Mouse (Mus musculus) heart, adult 18-20 months (tissue): Measurements from ENCODE around the gene Hand1. TPM values are rescaled to one million over a fixed set of nuclear protein-coding genes. Genes with fewer than 3 reads are reported as not detected.
"Not testable (repeated sequence)": the region's sequence is repeated elsewhere in the genome, so short reads cannot be mapped to it uniquely, and the experiment has no call there.

Source experiments
- DNase-seq, 2 experiments: peaks; one replicate each; pipeline ENCODE4 v3.0.0; 2021 to 2022; ENCODE audit warnings: mixed read lengths in 1 of 2
- long read RNA-seq, 2 experiments: library from polyadenylated mRNA; stranded (forward); transcript quantifications; one replicate each; pipeline ENCODE4 v2.0.0; 2021
- total RNA-seq, 2 experiments: library from RNA; stranded (reverse); gene quantifications; 2 replicates each; pipeline ENCODE4 v1.2.3; 2021

Gene Hand1
- not detected for total RNA-seq
- long read RNA-seq, experiment 1 = 0 reads
- long read RNA-seq, experiment 2 = 0 reads

DNA sequence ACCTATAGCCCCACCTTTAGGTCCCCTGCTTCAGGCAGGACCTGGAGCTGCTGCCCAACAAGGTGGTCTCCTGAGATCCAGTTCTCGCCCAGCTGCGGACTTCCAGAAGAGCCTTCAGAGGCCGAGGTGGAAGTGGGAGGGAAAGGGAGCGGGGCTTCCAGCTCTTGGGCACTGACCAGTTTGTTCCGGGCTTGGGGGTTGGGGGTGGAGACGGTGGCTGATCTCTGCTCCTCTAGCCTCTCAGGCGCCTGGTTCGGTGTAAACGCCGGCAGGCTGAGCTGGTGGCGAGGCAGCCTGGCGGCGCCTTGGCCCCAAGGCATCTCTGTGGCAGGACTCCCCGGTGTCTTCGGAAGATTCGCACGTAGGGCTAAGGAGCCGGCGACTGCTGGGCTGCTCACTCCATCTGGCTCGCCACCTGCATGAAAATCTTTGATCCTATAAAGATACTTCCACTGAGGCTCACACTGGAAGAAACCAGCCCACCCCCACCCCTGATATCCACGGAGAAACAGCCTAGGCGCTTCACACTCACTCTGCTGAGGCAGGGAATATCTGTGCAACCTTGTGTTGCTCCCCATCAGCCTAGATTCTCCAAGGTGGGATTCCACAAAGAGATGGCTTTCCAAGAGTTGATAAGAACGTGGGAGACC lies at the start of gene Hand1:
Hand1 (minus strand) TSS at position 267 of the 650 bp plus-strand sequence.
- DNase-seq = no peak

GRCm38 (mm10) chr11:57876157-57876556 lies 43.5 kb upstream of the Hand1 start:
- DNase-seq = no peak

GRCm38 (mm10) chr11:57873014-57873413 lies 40.4 kb upstream of the Hand1 start:
- DNase-seq = no peak

- peak in 1 of 2 experiments; percentile 3 for DNase-seq
Measured at GRCm38 (mm10) chr11:57868753-57869460, 36.3 kb upstream of the Hand1 start.

DNA sequence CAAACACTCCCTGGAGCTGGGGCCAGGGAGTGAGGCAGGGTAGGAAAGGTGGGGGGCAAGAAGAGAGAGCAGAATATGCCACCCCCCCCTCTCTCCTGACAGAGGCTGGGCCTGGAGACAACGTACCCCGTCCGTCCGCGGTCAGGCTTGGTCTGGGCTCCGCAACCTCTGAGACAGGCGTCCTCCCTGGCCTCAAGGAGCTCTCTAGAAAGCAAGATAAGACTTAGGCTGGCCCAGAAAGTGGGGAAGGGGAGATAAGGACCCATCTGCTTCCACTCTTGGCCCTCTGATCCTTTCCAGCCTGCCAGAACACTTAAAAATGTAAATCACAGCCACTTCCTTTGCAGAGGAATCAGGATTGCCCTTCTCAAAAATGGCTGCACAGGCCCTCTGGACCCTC lies 33.8 kb upstream of the Hand1 start:
- DNase-seq = no peak

- no peak for DNase-seq
Measured at GRCm38 (mm10) chr11:57864577-57864976, 32.0 kb upstream of the Hand1 start.

DNA sequence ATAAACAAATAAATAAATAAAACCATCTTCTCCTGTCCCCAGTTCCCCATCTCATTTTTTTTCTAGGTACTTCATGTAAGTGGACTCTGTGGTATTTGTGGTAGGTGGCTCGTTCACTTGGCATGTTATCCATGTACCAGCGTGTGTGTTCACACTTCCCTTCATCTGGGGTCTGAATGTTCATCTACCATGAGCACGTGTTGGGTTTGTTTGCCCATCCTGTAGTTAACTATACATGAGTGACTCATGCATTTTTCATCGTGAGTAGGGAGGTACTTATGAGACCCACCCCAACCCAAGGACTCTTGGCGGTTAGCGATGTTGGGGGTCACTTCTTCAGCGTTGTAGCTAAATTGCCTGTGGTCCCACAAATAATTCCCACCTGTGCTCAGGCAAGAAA lies 29.5 kb upstream of the Hand1 start:
- DNase-seq = no peak

DNA sequence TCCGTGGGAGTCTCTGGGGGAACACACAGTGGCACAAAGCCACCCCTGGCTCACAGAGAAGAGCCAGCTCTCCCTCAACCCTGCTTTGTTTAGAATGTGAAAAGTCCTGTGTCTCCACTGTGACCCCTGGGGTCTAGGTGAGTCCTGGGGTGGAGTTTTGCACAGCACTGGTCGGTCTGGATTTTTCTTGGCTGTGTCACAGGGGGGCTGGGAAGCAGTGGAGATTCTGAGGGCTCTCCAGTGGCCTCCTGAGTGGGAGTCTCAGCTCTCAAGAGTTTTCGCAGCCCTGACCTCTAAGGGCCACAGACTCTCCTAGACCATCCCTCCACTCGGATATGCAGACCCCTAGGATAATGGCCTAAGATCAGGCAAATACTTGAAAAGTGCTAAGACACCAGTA lies 25.1 kb upstream of the Hand1 start:
- DNase-seq = no peak

DNA sequence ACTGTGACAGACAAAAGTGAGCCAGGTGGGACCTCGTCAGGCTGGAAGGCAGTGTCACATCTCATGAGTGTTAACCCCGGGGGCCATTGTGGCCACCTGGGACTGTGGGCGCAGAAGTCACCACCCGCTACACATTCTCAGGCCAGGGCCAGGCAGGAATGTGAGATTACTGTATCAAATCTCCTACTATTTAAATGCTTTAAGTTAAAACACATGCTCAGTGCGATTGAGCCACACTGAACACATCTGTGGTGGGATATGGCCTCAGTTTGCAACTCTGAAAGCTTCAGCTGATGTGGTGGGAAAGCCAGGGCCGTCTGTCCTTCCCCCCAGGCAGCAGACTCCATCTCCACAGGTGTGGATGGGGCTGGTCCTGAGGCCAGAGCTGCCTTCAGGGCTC lies 21.0 kb upstream of the Hand1 start:
- no peak for DNase-seq

DNA sequence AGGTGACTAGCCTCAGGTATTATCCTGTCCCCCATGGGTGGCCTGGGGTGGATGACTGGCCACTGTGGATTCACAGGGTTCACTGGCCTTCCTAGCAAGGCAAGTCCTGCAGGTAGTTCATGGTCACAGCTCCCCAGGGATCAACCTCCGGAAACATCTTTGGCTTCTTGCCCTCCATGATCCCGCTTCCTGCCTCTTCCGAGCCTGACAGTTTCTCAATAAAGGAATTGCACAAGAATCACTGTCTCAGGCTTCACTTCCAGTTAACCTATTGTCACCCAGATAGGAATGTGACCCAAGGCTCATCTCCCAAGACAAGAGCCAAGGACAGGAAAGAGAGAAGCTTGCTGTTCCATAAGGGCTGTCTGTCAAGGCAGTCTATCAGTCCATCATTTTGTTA lies 18.3 kb upstream of the Hand1 start:
- no peak for DNase-seq

DNA sequence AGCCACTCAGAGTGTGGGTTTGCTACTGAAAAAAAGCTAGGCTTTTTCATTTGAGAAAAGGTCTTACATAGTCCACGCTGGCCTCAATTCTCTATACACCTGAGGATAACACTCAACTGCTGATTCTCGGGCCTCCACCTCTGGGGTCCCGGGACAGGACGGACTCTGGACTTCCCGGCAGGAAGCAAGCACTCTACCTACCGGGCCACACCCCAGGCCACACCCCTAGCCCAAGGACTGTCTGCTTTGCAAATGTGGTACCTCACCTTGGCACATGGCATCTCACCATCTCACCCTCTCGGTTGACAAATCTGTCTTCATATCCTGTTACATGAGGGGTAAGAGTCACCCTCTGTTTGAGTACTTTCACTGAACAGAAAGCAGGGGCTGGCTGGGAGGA lies 17.7 kb upstream of the Hand1 start:
- DNase-seq = no peak

DNA sequence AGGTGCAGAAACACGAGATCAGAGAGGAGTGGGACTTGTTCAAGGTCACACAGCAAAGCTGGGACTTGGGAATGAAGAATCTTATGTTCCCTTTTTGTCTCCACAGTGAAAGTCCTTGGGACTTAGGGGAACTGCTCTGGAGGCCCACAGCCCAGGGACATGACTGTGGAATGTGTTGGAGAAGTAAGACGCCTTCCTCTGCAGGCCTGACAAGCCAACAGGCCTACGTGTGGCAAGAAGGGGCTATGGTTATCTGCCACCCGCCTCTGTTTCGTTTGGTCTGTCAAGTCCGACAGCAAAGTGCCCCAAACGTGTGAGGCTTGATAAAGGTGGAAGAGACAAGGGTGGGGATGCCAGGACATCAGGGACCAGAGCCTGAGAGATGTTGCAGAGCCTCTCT lies 14.8 kb upstream of the Hand1 start:
- no peak for DNase-seq

DNA sequence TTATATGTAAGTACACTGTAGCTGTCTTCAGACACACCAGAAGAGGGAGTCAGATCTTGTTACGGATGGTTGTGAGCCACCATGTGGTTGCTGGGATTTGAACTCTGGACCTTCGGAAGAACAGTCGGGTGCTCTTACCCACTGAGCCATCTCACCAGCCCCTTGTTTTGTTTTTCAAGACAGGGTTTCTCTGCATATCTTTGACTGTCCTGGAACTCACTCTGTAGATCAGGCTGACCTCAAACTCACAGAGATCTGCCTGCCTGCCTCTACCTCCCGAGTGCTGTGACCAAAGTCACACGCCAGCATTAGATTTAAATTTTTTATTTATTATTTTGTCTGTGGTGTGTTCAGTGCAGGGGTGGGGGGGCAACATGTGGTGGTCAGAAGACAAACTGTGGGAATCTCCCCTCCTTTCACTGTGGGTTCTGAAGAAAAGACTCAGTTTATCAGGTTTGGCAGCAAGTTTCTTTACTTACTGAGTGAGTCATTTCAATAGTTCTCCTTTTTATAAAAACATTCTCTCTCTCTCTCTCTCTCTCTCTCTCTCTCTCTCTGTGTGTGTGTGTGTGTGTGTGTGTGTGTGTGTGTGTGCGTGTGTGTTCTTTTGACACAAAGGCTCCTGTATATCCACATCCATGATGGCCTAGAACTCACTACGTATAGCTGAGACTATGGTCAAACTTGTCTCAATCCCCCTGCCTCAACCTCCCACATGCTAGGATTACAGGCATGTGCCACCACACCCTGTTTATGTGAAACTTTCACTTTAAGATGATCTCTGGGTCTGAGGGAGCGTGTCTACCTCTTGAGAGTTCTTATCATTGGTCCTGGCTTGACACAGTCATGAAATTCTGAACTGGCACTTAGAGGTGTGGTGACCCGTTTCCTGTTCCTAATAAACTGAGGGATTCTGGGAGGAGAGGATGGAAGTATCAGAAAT lies 14.1 kb upstream of the Hand1 start:
- not testable (repeated sequence) for DNase-seq

- DNase-seq = no peak
Measured at GRCm38 (mm10) chr11:57841391-57841790, 8.8 kb upstream of the Hand1 start.

DNA sequence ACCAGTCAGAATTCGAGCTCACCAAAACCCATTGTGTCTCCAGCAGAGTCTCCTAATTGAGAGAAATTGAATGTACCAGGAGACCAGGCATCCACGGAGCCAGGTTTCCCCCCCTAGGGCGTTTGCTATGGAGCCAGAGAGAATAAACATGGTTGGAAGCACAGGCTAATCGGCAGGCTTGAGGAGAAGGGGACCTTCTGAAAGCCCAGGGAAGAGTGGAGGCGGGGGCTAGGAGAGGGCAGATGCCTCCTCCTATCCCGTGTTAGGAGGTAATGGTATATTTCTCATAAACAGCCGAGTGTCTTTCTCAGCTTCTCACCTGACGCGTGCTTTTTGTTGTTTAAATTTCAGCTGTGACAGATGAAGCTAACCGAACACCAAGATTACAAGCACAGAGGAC lies 8.4 kb upstream of the Hand1 start:
- no peak for DNase-seq

GRCm38 (mm10) chr11:57837861-57838680 lies 5.5 kb upstream of the Hand1 start:
- DNase-seq = no peak

DNA sequence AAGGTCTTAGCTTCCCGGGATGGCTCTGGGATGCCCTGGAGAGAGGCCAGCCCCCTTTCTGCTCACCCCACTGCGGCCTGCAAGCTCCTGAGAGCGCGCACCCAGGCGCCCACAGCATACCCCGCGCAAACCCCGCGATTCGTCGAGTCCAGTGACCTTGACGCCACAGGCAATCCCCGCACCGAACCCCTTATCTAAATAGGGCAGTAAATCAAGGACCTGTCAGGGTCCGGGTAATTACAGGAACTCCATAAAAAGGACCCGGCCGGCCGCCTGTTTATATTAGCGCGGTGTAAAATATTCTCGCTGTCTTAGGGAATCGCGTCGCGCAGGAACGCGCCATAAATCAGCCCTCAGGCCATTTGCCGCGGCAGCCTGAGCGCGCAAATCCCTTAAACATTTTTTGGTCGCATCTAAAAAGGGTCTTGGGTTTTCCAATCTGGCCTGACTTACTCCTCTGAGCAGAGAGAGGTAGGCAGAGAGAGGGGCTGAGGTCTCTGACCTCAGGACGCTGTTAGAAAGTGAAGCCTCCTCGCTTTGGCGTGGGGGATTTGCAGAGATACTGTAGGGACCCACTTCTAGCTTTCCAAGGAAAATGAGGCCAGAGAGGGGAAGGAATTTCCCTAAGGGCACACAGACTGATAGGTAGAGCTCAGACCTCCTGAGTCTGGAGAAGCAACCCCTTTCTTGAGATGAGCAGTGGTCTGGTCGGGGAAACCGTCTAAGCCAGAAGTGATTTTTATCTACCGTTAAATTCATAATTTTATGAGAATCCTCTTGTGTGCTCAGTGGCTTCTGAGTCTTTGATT lies 4.5 kb upstream of the Hand1 start:
- DNase-seq = no peak

GRCm38 (mm10) chr11:57836401-57836800 lies 3.8 kb upstream of the Hand1 start:
- no peak for DNase-seq

DNA sequence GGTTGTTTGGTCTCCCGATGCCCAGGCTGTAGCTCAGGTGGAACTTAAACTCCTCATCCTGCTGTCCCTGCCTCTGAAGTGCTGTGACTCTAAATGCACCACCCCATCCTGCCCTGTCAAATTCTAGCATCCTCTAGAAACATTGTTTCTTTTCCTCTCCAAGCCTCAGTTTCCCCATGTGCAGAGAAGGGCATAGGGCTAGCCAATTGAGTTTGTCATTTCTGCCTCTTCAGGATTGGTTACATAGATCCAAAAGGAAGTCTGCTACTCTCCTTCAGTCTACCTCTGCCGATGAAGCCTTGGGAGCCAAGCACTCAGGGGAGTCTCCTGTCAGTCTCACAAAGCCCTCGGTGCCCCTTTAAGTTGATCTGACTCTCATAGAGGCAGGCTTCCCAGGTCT lies 3.3 kb upstream of the Hand1 start:
- DNase-seq = no peak

DNA sequence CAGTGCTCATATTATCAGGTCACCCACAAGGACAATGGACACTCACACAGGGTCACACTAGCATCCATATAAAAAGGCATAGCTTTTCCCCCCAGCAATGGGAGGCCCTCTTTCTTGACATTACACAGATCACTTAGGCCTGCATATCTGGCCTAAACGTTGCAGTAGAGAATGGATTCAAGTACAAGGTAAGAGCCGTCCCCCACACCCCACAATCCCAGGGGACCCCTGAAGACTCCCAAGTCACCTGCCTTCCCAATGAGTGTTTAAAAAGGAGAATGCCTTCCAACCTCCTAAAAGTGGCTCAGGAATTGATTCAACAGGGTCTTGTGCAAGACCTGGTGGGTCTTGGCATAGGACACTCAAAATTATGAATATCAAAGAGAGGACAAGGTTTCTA lies 2.7 kb upstream of the Hand1 start:
- DNase-seq = no peak

- no peak for DNase-seq
Measured at GRCm38 (mm10) chr11:57834031-57834430, 1.4 kb upstream of the Hand1 start.
